Mouse (Mus musculus): ENCODE results near the gene Ace. TPM values are rescaled to one million over a fixed set of nuclear protein-coding genes. Genes with fewer than 3 reads are reported as not detected.
A peak's percentile ranks its signal among the peaks of the same experiment; 100 is the strongest.

Ace gene
- 7.5 and 9.4 TPM in 2 replicates for polyA plus RNA-seq (2015; fragmentation: Nextera tagmentation; extraction: Ambion mirVana)

- Histone ChIP-seq H3K27me3 (peaks cover 32% of the 10 kb centered on the region), H3K27ac (no peak within 1 kb of the TSS), H3K9me3 (no peaks in the 10 kb centered on the region), H3K4me2 (peak within 1 kb of the TSS; percentile 95), H3K9ac (peak within 1 kb of the TSS; percentile 49), H3K4me3 (peak within 1 kb of the TSS; percentile 56), H3K4me1 (peaks cover 14% of the 10 kb centered on the region), H3K36me3 (no peaks in the 10 kb centered on the region)
- peak; percentile 62 for ATAC-seq (ENCODE audit: borderline replicate concordance, extremely low read depth, low FRiP score, low TSS enrichment)
- under 1% methylated on average over 76 of the region's 76 CpGs for WGBS
These were observed at the start of gene Ace for GRCm38 (mm10) chr11:105967741-105968574. Gene Ace, plus strand, starts transcription at chr11:105967945.

GRCm38 (mm10) chr11:105920098-105920785, 47.5 kb upstream of the Ace start:
- no peak overlapping the region for H3K27ac ChIP-seq
- no peaks in the 10 kb centered on the region for H3K4me1 ChIP-seq
- ATAC-seq (ENCODE audit: borderline replicate concordance, extremely low read depth, low FRiP score, low TSS enrichment), result no peak
- no peak overlapping the region for H3K9ac ChIP-seq
- H3K4me3 ChIP-seq, result no peak overlapping the region
- no peaks in the 10 kb centered on the region for H3K27me3 ChIP-seq
- 78% methylated on average over 3 of the region's 3 CpGs for WGBS
- no peak overlapping the region for H3K4me2 ChIP-seq
- H3K9me3 ChIP-seq, result no peaks in the 10 kb centered on the region
- peaks cover 61% of the 10 kb centered on the region for H3K36me3 ChIP-seq

GRCm38 (mm10) chr11:105920836-105921235, 46.9 kb upstream of the Ace start:
- peaks cover 59% of the 10 kb centered on the region for H3K36me3 ChIP-seq
- H3K9me3 ChIP-seq, result no peaks in the 10 kb centered on the region

GRCm38 (mm10) chr11:105921275-105921674, 46.5 kb upstream of the Ace start:
- Histone ChIP-seq H3K27me3 (no peaks in the 10 kb centered on the region), H3K4me1 (no peaks in the 10 kb centered on the region), H3K36me3 (peaks cover 59% of the 10 kb centered on the region), H3K4me3 (no peak overlapping the region), H3K4me2 (no peak overlapping the region), H3K9ac (no peak overlapping the region), H3K9me3 (no peaks in the 10 kb centered on the region), H3K27ac (no peak overlapping the region)
- no peak for ATAC-seq (ENCODE audit: borderline replicate concordance, extremely low read depth, low FRiP score, low TSS enrichment)
- WGBS, result 83% methylated on average over 5 of the region's 5 CpGs

More at GRCm38 (mm10) chr11:105920836-105921235, 46.9 kb upstream of the Ace start:
- Histone ChIP-seq H3K4me2 (no peak overlapping the region), H3K27me3 (no peaks in the 10 kb centered on the region), H3K4me3 (no peak overlapping the region), H3K27ac (no peak overlapping the region), H3K4me1 (no peaks in the 10 kb centered on the region), H3K9ac (no peak overlapping the region)
- WGBS, result 84% methylated on average over 2 of the region's 2 CpGs
- ATAC-seq (ENCODE audit: borderline replicate concordance, extremely low read depth, low FRiP score, low TSS enrichment), result no peak

- H3K27me3 ChIP-seq, result no peaks in the 10 kb centered on the region
- no peak overlapping the region for H3K4me2 ChIP-seq
- no peak overlapping the region for H3K27ac ChIP-seq
- H3K36me3 ChIP-seq, result peaks cover 48% of the 10 kb centered on the region
- 92% methylated on average over 20 of the region's 20 CpGs for WGBS
- H3K4me3 ChIP-seq, result no peak overlapping the region
- H3K9me3 ChIP-seq, result no peaks in the 10 kb centered on the region
- no peak overlapping the region for H3K9ac ChIP-seq
- no peak for ATAC-seq (ENCODE audit: borderline replicate concordance, extremely low read depth, low FRiP score, low TSS enrichment)
- H3K4me1 ChIP-seq, result peaks cover 4% of the 10 kb centered on the region
These were observed 44.7 kb upstream of the Ace start for GRCm38 (mm10) chr11:105922769-105923663.

- H3K4me2 ChIP-seq, result no peak overlapping the region
- H3K4me1 ChIP-seq, result peaks cover 4% of the 10 kb centered on the region
- peaks cover 20% of the 10 kb centered on the region for H3K36me3 ChIP-seq
- H3K4me3 ChIP-seq, result no peak overlapping the region
- 0 out of 2 replicates have a peak, but pooled peaks have one; percentile 35 for ATAC-seq (ENCODE audit: borderline replicate concordance, extremely low read depth, low FRiP score, low TSS enrichment)
- H3K27me3 ChIP-seq, result no peaks in the 10 kb centered on the region
- no peak overlapping the region for H3K9ac ChIP-seq
- H3K9me3 ChIP-seq, result no peaks in the 10 kb centered on the region
- no peak overlapping the region for H3K27ac ChIP-seq
- 54% methylated on average over 14 of the region's 14 CpGs for WGBS
These were observed 40.4 kb upstream of the Ace start for GRCm38 (mm10) chr11:105927065-105928030.

- peaks cover 12% of the 10 kb centered on the region; the same call in 1 of the 2 replicates for H3K36me3 ChIP-seq
- 64% methylated on average over 5 of the region's 5 CpGs for WGBS
- H3K9ac ChIP-seq, result no peak overlapping the region
- H3K27me3 ChIP-seq, result no peaks in the 10 kb centered on the region
- H3K4me1 ChIP-seq, result peaks cover 4% of the 10 kb centered on the region
- H3K27ac ChIP-seq, result no peak overlapping the region
- H3K4me3 ChIP-seq, result no peak overlapping the region
- ATAC-seq (ENCODE audit: borderline replicate concordance, extremely low read depth, low FRiP score, low TSS enrichment), result no peak
- no peak overlapping the region for H3K4me2 ChIP-seq
- H3K9me3 ChIP-seq, result no peaks in the 10 kb centered on the region
These were observed 39.6 kb upstream of the Ace start for GRCm38 (mm10) chr11:105928171-105928570.

GRCm38 (mm10) chr11:105931380-105931779, 36.4 kb upstream of the Ace start:
- no peaks in the 10 kb centered on the region for H3K36me3 ChIP-seq
- H3K9me3 ChIP-seq, result no peaks in the 10 kb centered on the region
- H3K4me3 ChIP-seq, result no peak overlapping the region
- ATAC-seq (ENCODE audit: borderline replicate concordance, extremely low read depth, low FRiP score, low TSS enrichment), result no peak
- H3K4me1 ChIP-seq, result peaks cover 20% of the 10 kb centered on the region
- no peak overlapping the region for H3K9ac ChIP-seq
- no peak overlapping the region for H3K4me2 ChIP-seq
- 82% methylated on average over 3 of the region's 3 CpGs for WGBS
- no peaks in the 10 kb centered on the region for H3K27me3 ChIP-seq
- no peak overlapping the region for H3K27ac ChIP-seq

GRCm38 (mm10) chr11:105933746-105934145, 34.0 kb upstream of the Ace start:
- Histone ChIP-seq H3K9ac (no peak overlapping the region), H3K4me3 (no peak overlapping the region), H3K9me3 (no peaks in the 10 kb centered on the region), H3K27me3 (no peaks in the 10 kb centered on the region), H3K4me1 (peaks cover 17% of the 10 kb centered on the region), H3K4me2 (no peak overlapping the region), H3K27ac (peak overlapping the region; percentile 67), H3K36me3 (no peaks in the 10 kb centered on the region)
- no peak for ATAC-seq (ENCODE audit: borderline replicate concordance, extremely low read depth, low FRiP score, low TSS enrichment)
- 41% methylated on average over 8 of the region's 8 CpGs for WGBS

GRCm38 (mm10) chr11:105934303-105934711, 33.4 kb upstream of the Ace start:
- 46% methylated on average over 5 of the region's 5 CpGs for WGBS
- Histone ChIP-seq H3K4me1 (peaks cover 17% of the 10 kb centered on the region), H3K27ac (peak overlapping the region; percentile 67), H3K36me3 (no peaks in the 10 kb centered on the region), H3K4me3 (no peak overlapping the region), H3K27me3 (no peaks in the 10 kb centered on the region), H3K9ac (no peak overlapping the region), H3K4me2 (no peak overlapping the region), H3K9me3 (no peaks in the 10 kb centered on the region)
- ATAC-seq (ENCODE audit: borderline replicate concordance, extremely low read depth, low FRiP score, low TSS enrichment), result no peak

Measured in lung, embryonic 15.5 days (tissue).